Mouse (Mus musculus): ENCODE data around the gene Mptx1.
"Not testable (repeated sequence)": the region's sequence is repeated elsewhere in the genome, so short reads cannot be mapped to it uniquely, and the experiment has no call there.

The Mptx1 gene

GRCm38 (mm10) chr1:174330218-174330617 is at the start of gene Mptx1:
Gene Mptx1, plus strand, starts transcription at chr1:174330518.
- DNase-seq: no peak

- no peak for DNase-seq
Measured at GRCm38 (mm10) chr1:174303162-174303561, 27.2 kb upstream of the Mptx1 start.

GRCm38 (mm10) chr1:174317308-174317707 is 13.0 kb upstream of the Mptx1 start:
- DNase-seq: no peak

- not testable (repeated sequence) for DNase-seq
Measured at GRCm38 (mm10) chr1:174353636-174354035, 23.3 kb downstream of the Mptx1 start.

- no peak for DNase-seq
Measured at GRCm38 (mm10) chr1:174354640-174355039, 24.3 kb downstream of the Mptx1 start.

GRCm38 (mm10) chr1:174364882-174365451 is 34.6 kb downstream of the Mptx1 start, which contains the start of gene Olfr417:
Gene Olfr417, plus strand, starts transcription at chr1:174365122.
- no peak for DNase-seq

GRCm38 (mm10) chr1:174373799-174374198 is 43.5 kb downstream of the Mptx1 start:
- DNase-seq: no peak
